Mouse (Mus musculus) G1E (cell line): ENCODE measurements around the gene Intu. TPM values are rescaled to one million over a fixed set of nuclear protein-coding genes. Genes with fewer than 3 reads are reported as not detected.

Source experiments
- ATAC-seq: 2 replicates; pipeline ENCODE4 v1.8.0; 2016; ENCODE audit warnings: mild to moderate bottlenecking; ENCODE audit not compliant: insufficient number of reproducible peaks, poor library complexity, low FRiP score, severe bottlenecking; ENCODE audit errors: extremely low read depth
- DNase-seq: peaks from one replicate; pipeline ENCODE4 v3.0.0; 2012; ENCODE audit warnings: low spot score
- H3K27me3 ChIP-seq: 2 replicates; pipeline ENCODE4 v1.6.1; 2012; ENCODE audit warnings: mild to moderate bottlenecking, low read length, inconsistent platforms; ENCODE audit not compliant: insufficient read depth
- H3K36me3 ChIP-seq: replicated peaks from 2 replicates; pipeline ENCODE3; 2012; ENCODE audit warnings: mild to moderate bottlenecking, inconsistent platforms
- H3K4me1 ChIP-seq: 2 replicates; pipeline ENCODE4 v1.6.1; 2012; ENCODE audit warnings: low read depth, low read length, inconsistent platforms, mixed read lengths; ENCODE audit not compliant: insufficient read depth
- H3K4me3 ChIP-seq: 2 replicates; pipeline ENCODE4 v1.5.1; 2012; ENCODE audit warnings: low read depth, mild to moderate bottlenecking, inconsistent platforms, low read length, moderate library complexity, mixed read lengths
- H3K9me3 ChIP-seq: replicated peaks from 2 replicates; pipeline ENCODE4 v1.6.1; 2012; ENCODE audit warnings: inconsistent platforms
- CTCF ChIP-seq: IDR thresholded peaks from 2 replicates; pipeline ENCODE4 v1.5.1; 2012; ENCODE audit warnings: low read depth, low read length, inconsistent platforms, mixed read lengths
- GATA1 ChIP-seq: IDR thresholded peaks from 2 replicates; pipeline ENCODE4 v1.6.1; 2012; ENCODE audit warnings: borderline replicate concordance, low read length, inconsistent platforms, mixed read lengths
- GATA2 ChIP-seq: IDR thresholded peaks from 2 replicates; pipeline ENCODE4 v1.6.1; 2012; ENCODE audit warnings: low read depth, low read length, inconsistent platforms, borderline replicate concordance
- POLR2AphosphoS5 ChIP-seq: IDR thresholded peaks from 2 replicates; pipeline ENCODE4 v1.6.1; 2012; ENCODE audit warnings: low read depth, low read length, inconsistent platforms; ENCODE audit not compliant: insufficient replicate concordance
- TAL1 ChIP-seq: conservative IDR thresholded peaks from 2 replicates; pipeline ENCODE4 v1.6.1; 2012; ENCODE audit warnings: low read depth, low read length, inconsistent platforms, mixed read lengths
- polyA plus RNA-seq: library from polyadenylated mRNA; stranded (reverse); fragments of >175 nt; gene quantifications from 2 replicates; pipeline ENCODE4 v1.2.3, GENCODE M21; 2012
- total RNA-seq, 2 experiments: library from RNA; stranded (forward) in 1 of 2; stranded (reverse) in 1 of 2; fragments of 200-1000 nt in 1 of 2; fragments of >200 nt in 1 of 2; fragmentation: Nextera tagmentation in 1 of 2; gene quantifications; 2 replicates each; pipeline ENCODE4 v1.2.3; 2014 to 2017

Intu gene
- total RNA-seq (2014; fragmentation: Nextera tagmentation) (10.2 and 10.9 TPM in 2 replicates), total RNA-seq (2017) (5.5 and 5.7 TPM in 2 replicates), polyA plus RNA-seq (0.91 and 1.2 TPM in 2 replicates)

- Histone ChIP-seq H3K9me3 (peaks cover 13% of the 10 kb centered on the region), H3K36me3 (no peaks in the 10 kb centered on the region), H3K4me1 (peaks cover 22% of the 10 kb centered on the region), H3K27me3 (peaks cover 8% of the 10 kb centered on the region; the same call in 1 of the 2 replicates), H3K4me3 (no peak within 1 kb of the TSS)
- DNase-seq: no peak
- no peak for ATAC-seq
- TF ChIP-seq POLR2AphosphoS5 (no peak), GATA2 (no peak), TAL1 (no peak), CTCF (no peak), GATA1 (no peak)
Observed at GRCm38 (mm10) chr3:40531286-40532141, at the start of gene Intu. Intu (plus strand) TSS chr3:40531286.

GRCm38 (mm10) chr3:40483221-40483654 is 47.8 kb upstream of the Intu start:
- Histone ChIP-seq H3K36me3 (no peaks in the 10 kb centered on the region), H3K27me3 (peaks cover 6% of the 10 kb centered on the region; the same call in 1 of the 2 replicates), H3K4me3 (no peak overlapping the region), H3K9me3 (no peaks in the 10 kb centered on the region), H3K4me1 (no peaks in the 10 kb centered on the region)
- TF ChIP-seq TAL1: no peak
- TF ChIP-seq GATA2: no peak
- TF ChIP-seq CTCF: no peak
- TF ChIP-seq GATA1: no peak
- no peak for TF ChIP-seq POLR2AphosphoS5
- ATAC-seq (no peak), DNase-seq (no peak)

GRCm38 (mm10) chr3:40487381-40487780 is 43.7 kb upstream of the Intu start:
- Histone ChIP-seq H3K36me3 (no peaks in the 10 kb centered on the region), H3K4me3 (no peak overlapping the region), H3K27me3 (peaks cover 11% of the 10 kb centered on the region), H3K9me3 (peaks cover 2% of the 10 kb centered on the region), H3K4me1 (no peaks in the 10 kb centered on the region)
- TF ChIP-seq GATA1: no peak
- no peak for TF ChIP-seq CTCF
- no peak for TF ChIP-seq GATA2
- TF ChIP-seq TAL1: no peak
- no peak for TF ChIP-seq POLR2AphosphoS5
- no peak for ATAC-seq
- DNase-seq: no peak

GRCm38 (mm10) chr3:40491742-40492141 is 39.3 kb upstream of the Intu start:
- H3K4me1 ChIP-seq: no peaks in the 10 kb centered on the region
- H3K36me3 ChIP-seq: no peaks in the 10 kb centered on the region
- H3K9me3 ChIP-seq: peaks cover 2% of the 10 kb centered on the region
- TF ChIP-seq CTCF (peak; percentile 56), POLR2AphosphoS5 (no peak)
- DNase-seq: no peak
- peaks cover 14% of the 10 kb centered on the region for H3K27me3 ChIP-seq
- ATAC-seq: no peak
- no peak overlapping the region for H3K4me3 ChIP-seq

GRCm38 (mm10) chr3:40498898-40499297 is 32.2 kb upstream of the Intu start:
- Histone ChIP-seq H3K36me3 (no peaks in the 10 kb centered on the region), H3K27me3 (peaks cover 3% of the 10 kb centered on the region), H3K9me3 (no peaks in the 10 kb centered on the region), H3K4me3 (no peak overlapping the region), H3K4me1 (peaks cover 2% of the 10 kb centered on the region; the same call in 1 of the 2 replicates)
- ATAC-seq (no peak), DNase-seq (no peak)
- TF ChIP-seq TAL1 (no peak), GATA2 (no peak), GATA1 (no peak), POLR2AphosphoS5 (no peak), CTCF (no peak)

GRCm38 (mm10) chr3:40500157-40500808 is 30.8 kb upstream of the Intu start:
- H3K27me3 ChIP-seq: peaks cover 3% of the 10 kb centered on the region; the same call in 1 of the 2 replicates
- no peak overlapping the region for H3K4me3 ChIP-seq
- no peaks in the 10 kb centered on the region for H3K36me3 ChIP-seq
- DNase-seq (no peak), ATAC-seq (no peak)
- H3K9me3 ChIP-seq: no peaks in the 10 kb centered on the region
- H3K4me1 ChIP-seq: peaks cover 2% of the 10 kb centered on the region; the same call in 1 of the 2 replicates
- no peak for TF ChIP-seq CTCF
- no peak for TF ChIP-seq GATA1
- no peak for TF ChIP-seq GATA2
- no peak for TF ChIP-seq TAL1
- no peak for TF ChIP-seq POLR2AphosphoS5
